Mouse (Mus musculus): ENCODE data around the gene Tmem54. TPM values are rescaled to one million over a fixed set of nuclear protein-coding genes. Genes with fewer than 3 reads are reported as not detected.

Gene Tmem54
- total and polyA plus RNA-seq, 3 experiments: not detected

- DNase-seq (ENCODE audit: low spot score): no peak
- Histone ChIP-seq H3K27me3 (ENCODE audit: insufficient read depth, low read length) (peaks cover 60% of the 10 kb centered on the region), H3K4me3 (ENCODE audit: low read depth, low read length) (no peak overlapping the region), H3K9me3 (replicated peaks) (no peaks in the 10 kb centered on the region), H3K4me1 (ENCODE audit: insufficient read depth, low read depth, low read length) (no peaks in the 10 kb centered on the region; the same call in 1 of the 2 replicates), H3K36me3 (replicated peaks) (no peaks in the 10 kb centered on the region)
- no peak for TF ChIP-seq POLR2AphosphoS5 (IDR thresholded peaks at IDR 0.05; ENCODE audit: insufficient replicate concordance, low read depth, low read length)
- no peak for TF ChIP-seq CTCF (IDR thresholded peaks at IDR 0.05; ENCODE audit: low read depth, low read length)
- TF ChIP-seq GATA2 (IDR thresholded peaks at IDR 0.05; ENCODE audit: borderline replicate concordance, low read depth, low read length): no peak
- TF ChIP-seq GATA1 (IDR thresholded peaks at IDR 0.05; ENCODE audit: borderline replicate concordance, low read length): no peak
- no peak for TF ChIP-seq TAL1 (conservative IDR thresholded peaks at IDR 0.05; ENCODE audit: low read depth, low read length)
- no peak for ATAC-seq (ENCODE audit: extremely low read depth, insufficient number of reproducible peaks, low FRiP score, poor library complexity, severe bottlenecking)
Observed at GRCm38 (mm10) chr4:129107348-129107899, 2.1 kb downstream of the Tmem54 start.

GRCm38 (mm10) chr4:129108624-129109023, 3.3 kb downstream of the Tmem54 start:
- Histone ChIP-seq H3K9me3 (replicated peaks) (no peaks in the 10 kb centered on the region), H3K4me1 (ENCODE audit: insufficient read depth, low read depth, low read length) (peaks cover 4% of the 10 kb centered on the region), H3K4me3 (ENCODE audit: low read depth, low read length) (no peak overlapping the region), H3K27me3 (ENCODE audit: insufficient read depth, low read length) (peaks cover 57% of the 10 kb centered on the region), H3K36me3 (replicated peaks) (no peaks in the 10 kb centered on the region)
- ATAC-seq (ENCODE audit: extremely low read depth, insufficient number of reproducible peaks, low FRiP score, poor library complexity, severe bottlenecking): no peak
- no peak for TF ChIP-seq CTCF (IDR thresholded peaks at IDR 0.05; ENCODE audit: low read depth, low read length)
- TF ChIP-seq GATA2 (IDR thresholded peaks at IDR 0.05; ENCODE audit: borderline replicate concordance, low read depth, low read length): no peak
- TF ChIP-seq GATA1 (IDR thresholded peaks at IDR 0.05; ENCODE audit: borderline replicate concordance, low read length): no peak
- no peak for TF ChIP-seq POLR2AphosphoS5 (IDR thresholded peaks at IDR 0.05; ENCODE audit: insufficient replicate concordance, low read depth, low read length)
- TF ChIP-seq TAL1 (conservative IDR thresholded peaks at IDR 0.05; ENCODE audit: low read depth, low read length): no peak
- DNase-seq (ENCODE audit: low spot score): no peak

- TF ChIP-seq POLR2AphosphoS5 (IDR thresholded peaks at IDR 0.05; ENCODE audit: insufficient replicate concordance, low read depth, low read length) (no peak), CTCF (IDR thresholded peaks at IDR 0.05; ENCODE audit: low read depth, low read length) (no peak), TAL1 (conservative IDR thresholded peaks at IDR 0.05; ENCODE audit: low read depth, low read length) (no peak), GATA2 (IDR thresholded peaks at IDR 0.05; ENCODE audit: borderline replicate concordance, low read depth, low read length) (no peak), GATA1 (IDR thresholded peaks at IDR 0.05; ENCODE audit: borderline replicate concordance, low read length) (no peak)
Observed at GRCm38 (mm10) chr4:129110804-129111203, 5.5 kb downstream of the Tmem54 start.

GRCm38 (mm10) chr4:129111350-129111749, 6.0 kb downstream of the Tmem54 start:
- Histone ChIP-seq H3K27me3 (ENCODE audit: insufficient read depth, low read length) (peaks cover 35% of the 10 kb centered on the region), H3K9me3 (replicated peaks) (no peaks in the 10 kb centered on the region), H3K4me3 (ENCODE audit: low read depth, low read length) (no peak overlapping the region), H3K4me1 (ENCODE audit: insufficient read depth, low read depth, low read length) (peaks cover 4% of the 10 kb centered on the region), H3K36me3 (replicated peaks) (no peaks in the 10 kb centered on the region)
- no peak for DNase-seq (ENCODE audit: low spot score)
- TF ChIP-seq GATA1 (IDR thresholded peaks at IDR 0.05; ENCODE audit: borderline replicate concordance, low read length) (no peak), TAL1 (conservative IDR thresholded peaks at IDR 0.05; ENCODE audit: low read depth, low read length) (no peak), POLR2AphosphoS5 (IDR thresholded peaks at IDR 0.05; ENCODE audit: insufficient replicate concordance, low read depth, low read length) (no peak), GATA2 (IDR thresholded peaks at IDR 0.05; ENCODE audit: borderline replicate concordance, low read depth, low read length) (no peak), CTCF (IDR thresholded peaks at IDR 0.05; ENCODE audit: low read depth, low read length) (peak; percentile 10; the same call in 1 of the 2 replicates)
- no peak for ATAC-seq (ENCODE audit: extremely low read depth, insufficient number of reproducible peaks, low FRiP score, poor library complexity, severe bottlenecking)

More at GRCm38 (mm10) chr4:129110804-129111203, 5.5 kb downstream of the Tmem54 start:
- no peaks in the 10 kb centered on the region for H3K9me3 ChIP-seq (replicated peaks)
- no peak overlapping the region for H3K4me3 ChIP-seq (ENCODE audit: low read depth, low read length)
- peaks cover 4% of the 10 kb centered on the region for H3K4me1 ChIP-seq (ENCODE audit: insufficient read depth, low read depth, low read length)
- no peak for ATAC-seq (ENCODE audit: extremely low read depth, insufficient number of reproducible peaks, low FRiP score, poor library complexity, severe bottlenecking)
- no peaks in the 10 kb centered on the region for H3K36me3 ChIP-seq (replicated peaks)
- no peak for DNase-seq (ENCODE audit: low spot score)
- H3K27me3 ChIP-seq (ENCODE audit: insufficient read depth, low read length): peaks cover 40% of the 10 kb centered on the region

GRCm38 (mm10) chr4:129112231-129112630, 6.9 kb downstream of the Tmem54 start:
- Histone ChIP-seq H3K4me3 (ENCODE audit: low read depth, low read length) (no peak overlapping the region), H3K9me3 (replicated peaks) (no peaks in the 10 kb centered on the region), H3K4me1 (ENCODE audit: insufficient read depth, low read depth, low read length) (peaks cover 4% of the 10 kb centered on the region), H3K36me3 (replicated peaks) (no peaks in the 10 kb centered on the region), H3K27me3 (ENCODE audit: insufficient read depth, low read length) (peaks cover 35% of the 10 kb centered on the region)
- DNase-seq (ENCODE audit: low spot score) (no peak), ATAC-seq (ENCODE audit: extremely low read depth, insufficient number of reproducible peaks, low FRiP score, poor library complexity, severe bottlenecking) (no peak)
- no peak for TF ChIP-seq TAL1 (conservative IDR thresholded peaks at IDR 0.05; ENCODE audit: low read depth, low read length)
- no peak for TF ChIP-seq CTCF (IDR thresholded peaks at IDR 0.05; ENCODE audit: low read depth, low read length)
- no peak for TF ChIP-seq POLR2AphosphoS5 (IDR thresholded peaks at IDR 0.05; ENCODE audit: insufficient replicate concordance, low read depth, low read length)
- TF ChIP-seq GATA2 (IDR thresholded peaks at IDR 0.05; ENCODE audit: borderline replicate concordance, low read depth, low read length): no peak
- no peak for TF ChIP-seq GATA1 (IDR thresholded peaks at IDR 0.05; ENCODE audit: borderline replicate concordance, low read length)

GRCm38 (mm10) chr4:129113083-129113988, 8.0 kb downstream of the Tmem54 start:
- H3K9me3 ChIP-seq (replicated peaks): no peaks in the 10 kb centered on the region
- TF ChIP-seq TAL1 (conservative IDR thresholded peaks at IDR 0.05; ENCODE audit: low read depth, low read length) (no peak), GATA1 (IDR thresholded peaks at IDR 0.05; ENCODE audit: borderline replicate concordance, low read length) (no peak), POLR2AphosphoS5 (IDR thresholded peaks at IDR 0.05; ENCODE audit: insufficient replicate concordance, low read depth, low read length) (no peak), CTCF (IDR thresholded peaks at IDR 0.05; ENCODE audit: low read depth, low read length) (peak; percentile 71), GATA2 (IDR thresholded peaks at IDR 0.05; ENCODE audit: borderline replicate concordance, low read depth, low read length) (no peak)
- DNase-seq (ENCODE audit: low spot score): peak; percentile 47
- peak; percentile 54 for ATAC-seq (ENCODE audit: extremely low read depth, insufficient number of reproducible peaks, low FRiP score, poor library complexity, severe bottlenecking)
- peaks cover 4% of the 10 kb centered on the region for H3K4me1 ChIP-seq (ENCODE audit: insufficient read depth, low read depth, low read length)
- no peak overlapping the region; the same call in 1 of the 2 replicates for H3K4me3 ChIP-seq (ENCODE audit: low read depth, low read length)
- no peaks in the 10 kb centered on the region for H3K36me3 ChIP-seq (replicated peaks)
- H3K27me3 ChIP-seq (ENCODE audit: insufficient read depth, low read length): peaks cover 30% of the 10 kb centered on the region; the same call in 1 of the 2 replicates

Measured in G1E (cell line).